Mouse (Mus musculus): Measurements from ENCODE around the gene Etl4. TPM values are rescaled to one million over a fixed set of nuclear protein-coding genes. Genes with fewer than 3 reads are reported as not detected.

Gene Etl4
- total RNA-seq, 2 experiments from 2014 or later: 41.5 to 45.9 TPM

DNA sequence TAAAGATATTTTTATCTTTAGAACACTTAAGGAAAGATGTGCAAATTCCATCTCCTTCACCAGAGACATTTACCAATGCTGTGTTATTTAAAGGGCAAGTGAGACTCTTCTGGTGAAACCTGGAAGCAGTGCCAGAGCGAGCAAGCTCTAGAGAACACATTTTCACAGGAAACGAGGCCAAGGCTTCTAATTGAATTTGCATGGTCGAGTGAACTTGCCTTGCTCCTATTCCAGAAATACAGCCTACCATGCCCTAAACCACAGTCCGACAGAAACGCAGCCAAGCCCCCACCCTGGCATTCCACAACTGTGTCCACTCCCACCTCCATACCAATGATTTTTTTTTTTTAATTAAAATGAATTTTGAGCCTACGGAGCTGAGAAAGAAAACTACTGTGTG is 510.4 kb downstream of the Etl4 start:
- intact Hi-C loops (cut with DNase I): no loop called here
- no peak for DNase-seq

DNA sequence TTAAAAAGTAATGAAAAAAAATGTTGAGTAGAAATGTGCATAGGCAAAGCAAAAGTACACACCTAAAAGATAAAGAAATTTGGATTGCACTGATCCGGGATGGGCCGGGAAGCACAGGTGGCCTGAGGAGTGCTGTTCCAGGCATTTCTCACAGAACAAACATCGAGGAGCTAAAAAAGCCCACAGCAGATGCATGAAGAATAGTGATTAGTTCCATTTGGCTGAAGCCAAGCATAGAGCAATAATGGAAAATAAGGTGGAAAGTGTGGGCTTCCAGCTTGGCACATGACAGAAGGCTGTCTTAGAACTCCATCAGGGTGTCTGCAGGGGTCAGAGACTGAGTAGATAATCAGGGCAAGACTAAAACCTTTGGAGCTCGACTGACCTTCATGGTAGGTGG is 512.7 kb downstream of the Etl4 start:
- intact Hi-C loops (cut with DNase I): no loop called here
- no peak for DNase-seq

GRCm38 (mm10) chr2:20433656-20434055 is 524.1 kb downstream of the Etl4 start:
- intact Hi-C loops (cut with DNase I): no loop called here
- no peak for DNase-seq

DNA sequence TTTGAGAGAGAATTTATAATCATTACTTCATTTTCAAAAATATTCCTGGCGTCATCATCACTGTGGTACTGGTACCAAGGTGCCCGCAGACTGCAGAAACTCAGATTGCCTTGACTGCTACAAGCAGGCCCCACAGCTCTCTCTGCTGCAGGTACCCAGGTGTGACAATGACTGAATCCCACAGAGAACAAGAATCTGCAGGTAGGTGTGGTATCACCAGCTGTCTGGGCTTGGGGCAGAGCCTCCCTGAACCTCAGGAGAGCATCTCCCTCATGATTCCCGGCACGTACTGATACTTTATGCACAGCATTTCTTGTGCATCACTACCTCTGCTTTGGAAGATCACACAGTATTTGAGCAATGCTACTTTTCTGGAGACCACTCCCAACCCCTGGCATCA is 526.0 kb downstream of the Etl4 start:
- DNase-seq: no peak
- intact Hi-C loops (cut with DNase I): no loop called here

GRCm38 (mm10) chr2:20442731-20443130 is 533.2 kb downstream of the Etl4 start:
- intact Hi-C loops (cut with DNase I): no loop called here
- DNase-seq: no peak

- intact Hi-C loops (cut with DNase I): no loop called here
Measured at GRCm38 (mm10) chr2:20443671-20444440, 534.3 kb downstream of the Etl4 start.

GRCm38 (mm10) chr2:20445156-20446155 is 535.9 kb downstream of the Etl4 start:
- intact Hi-C loops (cut with DNase I): no loop called here
- peak; percentile 24 for DNase-seq

More at GRCm38 (mm10) chr2:20443671-20444440, 534.3 kb downstream of the Etl4 start:
- DNase-seq: peak; percentile 12

DNA sequence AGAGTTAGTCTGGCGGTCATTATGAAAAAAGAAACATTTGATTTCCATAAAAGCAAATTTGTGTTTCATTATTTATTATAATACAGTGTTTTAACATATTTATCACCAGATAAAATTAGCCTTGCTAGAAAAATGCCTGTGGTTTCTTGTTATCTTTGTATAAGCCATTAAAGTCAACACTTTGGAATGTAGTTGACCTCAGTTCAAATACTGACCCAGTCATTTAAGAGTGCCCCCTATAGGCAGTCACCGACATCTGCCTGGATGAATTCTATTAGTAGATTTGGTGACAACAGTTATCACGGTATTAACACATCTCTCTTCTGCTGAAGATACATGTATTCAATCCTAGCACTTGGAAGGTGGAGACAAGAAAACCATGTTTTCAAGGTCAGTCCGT is 536.6 kb downstream of the Etl4 start:
- no peak for DNase-seq
- intact Hi-C loops (cut with DNase I): no loop called here

DNA sequence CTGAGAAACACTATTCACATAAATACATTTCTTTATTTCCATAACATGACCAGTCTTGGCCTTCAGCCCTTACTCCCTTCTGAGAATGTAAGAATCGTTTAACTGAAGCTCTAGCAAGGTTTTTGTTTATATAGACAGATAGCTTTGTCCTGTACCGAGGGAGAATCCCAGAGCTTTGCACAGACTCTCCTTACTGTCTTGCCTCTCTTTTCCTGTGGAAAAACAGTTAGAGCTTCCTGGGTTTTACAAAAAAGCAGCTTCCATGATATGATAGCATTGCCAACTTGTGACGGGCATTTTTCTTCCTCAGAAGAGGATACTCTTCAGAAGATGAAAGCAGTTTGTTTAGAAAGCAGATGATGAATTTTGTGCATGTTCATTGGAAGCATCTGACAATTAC is 541.4 kb downstream of the Etl4 start:
- no peak for DNase-seq
- intact Hi-C loops (cut with DNase I): no loop called here

DNA sequence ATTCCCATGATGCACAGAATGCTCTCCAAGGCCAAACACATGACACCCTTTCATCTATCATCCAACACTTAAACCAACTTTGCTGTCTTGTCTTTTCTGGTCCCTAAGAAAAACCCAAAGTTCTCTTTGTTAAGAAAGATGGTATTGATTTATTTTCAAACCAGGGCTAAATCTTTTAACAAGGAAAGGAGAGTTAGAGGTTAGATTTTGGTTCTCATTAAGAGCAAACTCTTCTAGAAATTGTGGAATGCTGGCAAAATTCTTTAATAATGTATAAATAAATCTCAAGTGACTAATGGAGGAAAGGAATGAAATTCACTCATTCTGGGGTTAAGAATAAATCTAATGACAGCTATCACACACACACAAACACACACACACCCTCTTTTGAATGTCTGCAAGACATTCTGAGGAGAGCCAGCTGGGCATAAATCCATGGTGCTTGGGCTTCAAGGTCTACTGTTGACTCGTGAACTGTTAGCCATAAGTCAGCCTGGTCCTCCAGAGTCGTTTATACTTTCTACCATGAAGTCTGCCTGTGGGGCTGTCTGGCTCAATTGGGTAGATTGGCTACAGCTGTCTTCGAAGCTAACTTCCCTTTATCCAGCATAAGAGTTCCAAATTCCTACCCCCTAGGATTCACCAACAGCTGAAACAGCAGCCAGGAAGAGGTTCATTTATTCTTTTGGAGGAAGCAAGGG is 544.1 kb downstream of the Etl4 start:
- no peak for DNase-seq
- intact Hi-C loops (cut with DNase I): no loop called here

DNA sequence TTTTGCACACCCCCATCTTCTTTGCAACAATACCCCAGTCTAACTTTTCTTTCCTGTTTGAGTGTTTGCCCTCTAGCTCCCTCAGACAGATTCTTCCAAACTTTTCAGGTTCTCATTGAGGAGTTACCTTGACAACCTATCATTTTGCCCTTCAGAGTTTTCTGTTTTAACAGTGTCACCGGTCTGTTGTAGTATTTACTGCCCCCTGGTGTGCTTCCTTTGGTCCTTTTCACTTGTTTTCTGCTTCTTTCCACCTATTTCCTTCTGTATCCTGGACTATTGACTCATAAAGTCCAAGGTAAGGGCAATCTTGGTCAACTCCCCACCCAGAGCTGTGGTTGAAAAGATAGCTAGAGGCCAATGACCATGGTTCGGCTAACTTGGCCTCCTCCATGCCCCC is 569.6 kb downstream of the Etl4 start:
- DNase-seq: no peak
- intact Hi-C loops (cut with DNase I): no loop called here

DNA sequence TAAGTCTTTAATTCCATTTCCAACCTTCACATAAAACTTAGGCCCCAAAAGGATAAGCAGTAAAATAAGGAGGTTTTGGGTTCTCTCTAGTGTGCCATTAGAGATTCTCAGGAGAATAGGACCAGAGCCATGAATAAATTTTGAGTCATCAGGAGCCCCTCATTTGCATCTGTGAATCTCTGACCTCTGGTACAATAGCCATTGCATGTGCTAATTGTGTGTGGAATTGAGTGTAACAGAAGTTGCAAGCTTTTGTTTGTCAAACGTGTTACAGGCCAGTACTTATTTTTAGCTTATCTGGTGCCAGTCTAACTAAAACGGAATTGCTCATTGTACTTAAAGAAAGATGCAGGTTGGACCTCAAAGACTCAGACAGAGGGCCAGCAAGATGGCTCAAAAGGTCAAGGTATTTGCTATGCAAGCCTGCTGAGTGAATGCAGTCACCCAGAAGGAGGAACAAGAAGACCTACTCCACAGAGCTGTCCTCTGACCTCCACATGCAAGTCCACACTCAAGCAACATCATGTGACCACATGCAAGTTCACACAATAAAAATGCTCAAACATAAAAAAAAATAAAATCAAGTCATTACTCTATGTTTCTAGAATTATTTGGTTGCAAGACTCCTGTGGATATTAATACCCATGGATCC is 576.7 kb downstream of the Etl4 start:
- DNase-seq: no peak
- intact Hi-C loops (cut with DNase I): no loop called here

DNA sequence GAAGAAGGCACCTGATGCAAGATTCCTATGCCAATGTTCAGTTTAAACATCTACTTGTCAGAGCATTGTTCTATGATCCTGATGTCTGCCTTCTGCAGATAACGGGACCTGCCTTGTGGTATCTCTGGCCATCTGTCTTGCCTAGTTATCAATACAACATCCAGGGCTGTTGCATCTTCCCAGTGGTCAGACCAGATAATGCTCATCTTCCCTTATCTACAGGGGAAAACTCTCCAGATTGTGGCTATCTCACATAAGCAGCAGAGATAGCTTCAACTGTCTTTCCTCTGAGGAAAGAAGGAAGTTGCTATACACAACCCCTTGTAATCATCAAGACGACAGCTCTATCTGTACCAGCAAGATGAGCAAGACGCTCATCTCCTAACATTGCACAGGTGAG is 579.5 kb downstream of the Etl4 start:
- no peak for DNase-seq
- intact Hi-C loops (cut with DNase I): no loop called here

DNA sequence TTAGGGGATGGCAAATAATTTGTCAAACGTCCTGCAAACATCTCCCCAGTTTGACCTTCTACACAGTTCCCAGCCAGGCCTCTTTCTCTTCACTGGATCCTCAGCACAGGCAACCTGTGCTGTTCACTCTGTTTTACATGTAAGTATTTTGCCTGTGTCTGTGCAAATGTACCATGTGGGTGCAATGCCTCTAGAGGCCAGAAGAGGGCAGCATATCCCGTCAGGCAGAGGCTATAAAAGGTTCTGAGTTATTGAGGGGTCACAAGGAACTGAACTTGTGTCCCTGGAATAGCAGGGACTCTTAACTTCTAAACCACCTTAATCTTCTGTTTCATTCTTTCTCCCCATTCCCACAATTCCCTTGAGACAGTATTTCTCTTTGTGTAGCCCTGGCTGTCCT is 582.5 kb downstream of the Etl4 start:
- intact Hi-C loops (cut with DNase I): loop anchor here (5.0 to 10.0 kb wide), 2 partner anchors 360 to 947 kb away; no protein-coding TSS in a partner anchor
- DNase-seq: no peak

DNA sequence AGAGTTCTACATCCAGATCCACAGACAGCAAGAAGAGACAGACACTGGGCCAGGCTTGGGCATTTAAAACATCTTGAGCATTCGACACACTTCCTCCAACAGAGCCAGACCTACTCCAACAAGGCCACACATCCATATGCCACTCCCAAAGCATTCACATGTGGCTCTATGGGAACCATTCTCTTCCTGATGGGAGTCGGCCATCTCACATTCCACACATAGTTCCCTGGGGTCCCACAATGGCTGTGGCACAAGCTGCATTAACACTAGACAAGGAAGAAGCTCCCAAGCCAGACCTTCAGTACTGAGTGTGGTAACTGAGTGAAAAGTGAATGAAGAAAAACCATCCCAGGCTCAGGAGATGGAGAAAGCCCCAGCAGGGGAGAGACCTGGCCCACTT is 584.2 kb downstream of the Etl4 start:
- DNase-seq: no peak
- intact Hi-C loops (cut with DNase I): loop anchor here (1.0 to 10.0 kb wide), 3 partner anchors 218 to 949 kb away; no protein-coding TSS in a partner anchor

GRCm38 (mm10) chr2:20494666-20495065 is 585.1 kb downstream of the Etl4 start:
- intact Hi-C loops (cut with DNase I): loop anchor here (1.0 to 10.0 kb wide), 3 partner anchors 218 to 950 kb away; no protein-coding TSS in a partner anchor
- peak; percentile 76 to 85 for DNase-seq

- peak; percentile 10 to 28 for DNase-seq
- intact Hi-C loops (cut with DNase I): loop anchor here (10.0 kb wide), 1 partner anchor 952 kb away; no protein-coding TSS in a partner anchor
Measured at GRCm38 (mm10) chr2:20496219-20496800, 586.7 kb downstream of the Etl4 start.

GRCm38 (mm10) chr2:20507832-20508723 is 598.5 kb downstream of the Etl4 start:
- DNase-seq: no peak
- intact Hi-C loops (cut with DNase I): no loop called here

DNA sequence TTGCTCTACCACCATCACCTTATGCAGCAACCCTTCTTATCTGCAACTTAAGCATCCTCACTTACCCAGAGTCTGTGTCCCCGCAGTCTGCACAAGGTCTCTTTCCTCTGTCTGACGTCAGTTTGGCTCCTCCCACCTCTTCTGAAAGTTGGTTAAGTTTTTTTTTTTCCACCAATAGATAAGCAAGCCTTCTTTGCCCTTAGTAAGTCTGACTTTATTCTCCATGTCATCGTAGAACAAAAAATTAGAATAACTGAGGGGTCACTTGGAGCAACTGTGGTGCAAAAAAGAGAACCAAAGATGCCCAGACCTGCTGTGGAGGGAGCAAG is 599.1 kb downstream of the Etl4 start:
- DNase-seq: no peak
- intact Hi-C loops (cut with DNase I): no loop called here
